Mouse (Mus musculus) neural tube, embryonic 15.5 days (tissue): ENCODE measurements around the gene Cfap57. TPM values are rescaled to one million over a fixed set of nuclear protein-coding genes. Genes with fewer than 3 reads are reported as not detected.

Source experiments
- ATAC-seq: fragments of 200-750 bp; cut with Nextera tagmentation; 2 replicates; pipeline ENCODE4 v1.8.0; 2017; ENCODE audit warnings: mild to moderate bottlenecking, moderate TSS enrichment, moderate library complexity; ENCODE audit not compliant: low FRiP score
- H3K27ac ChIP-seq: fragments of 300-500 bp; sonication (generic); replicated peaks from 2 replicates; pipeline ENCODE4 v1.5.1; 2015; ENCODE audit warnings: mild to moderate bottlenecking, inconsistent platforms
- H3K27me3 ChIP-seq: fragments of 300-500 bp; sonication (generic); replicated peaks from 2 replicates; pipeline ENCODE4 v1.6.1; 2015; ENCODE audit warnings: inconsistent platforms
- H3K36me3 ChIP-seq: fragments of 300-500 bp; sonication (generic); 2 replicates; pipeline ENCODE4 v1.6.1; 2015; ENCODE audit warnings: inconsistent platforms
- H3K4me1 ChIP-seq: fragments of 300-500 bp; sonication (generic); 2 replicates; pipeline ENCODE4 v1.6.1; 2015; ENCODE audit warnings: inconsistent platforms
- H3K4me2 ChIP-seq: fragments of 300-500 bp; sonication (generic); 2 replicates; pipeline ENCODE4 v1.6.1; 2015; ENCODE audit warnings: inconsistent platforms, mild to moderate bottlenecking, moderate library complexity
- H3K4me3 ChIP-seq: fragments of 300-500 bp; sonication (generic); replicated peaks from 2 replicates; pipeline ENCODE4 v1.5.1; 2015; ENCODE audit warnings: mild to moderate bottlenecking, inconsistent platforms
- H3K9ac ChIP-seq: fragments of 300-500 bp; sonication (generic); replicated peaks from 2 replicates; pipeline ENCODE4 v1.6.1; 2015; ENCODE audit warnings: mild to moderate bottlenecking, inconsistent platforms
- H3K9me3 ChIP-seq: fragments of 300-500 bp; sonication (generic); replicated peaks from 2 replicates; pipeline ENCODE4 v1.6.1; 2016; ENCODE audit warnings: inconsistent platforms
- WGBS: fragments of 180-500 bp; shearing (Covaris S2); methylation state at CpG from one replicate; pipeline ENCODE4 v1.1.7; 2015; ENCODE audit warnings: mixed read lengths; 5-methylcytosine and 5-hydroxymethylcytosine counted together
- polyA plus RNA-seq: library from polyadenylated mRNA; unstranded; fragments of >200 nt; fragmentation: Nextera tagmentation; extraction: Ambion mirVana; gene quantifications from 2 replicates; pipeline ENCODE4 v1.2.1, GENCODE M21; 2015

Gene Cfap57
- polyA plus RNA-seq: 1.3 and 1.5 TPM in 2 replicates

DNA sequence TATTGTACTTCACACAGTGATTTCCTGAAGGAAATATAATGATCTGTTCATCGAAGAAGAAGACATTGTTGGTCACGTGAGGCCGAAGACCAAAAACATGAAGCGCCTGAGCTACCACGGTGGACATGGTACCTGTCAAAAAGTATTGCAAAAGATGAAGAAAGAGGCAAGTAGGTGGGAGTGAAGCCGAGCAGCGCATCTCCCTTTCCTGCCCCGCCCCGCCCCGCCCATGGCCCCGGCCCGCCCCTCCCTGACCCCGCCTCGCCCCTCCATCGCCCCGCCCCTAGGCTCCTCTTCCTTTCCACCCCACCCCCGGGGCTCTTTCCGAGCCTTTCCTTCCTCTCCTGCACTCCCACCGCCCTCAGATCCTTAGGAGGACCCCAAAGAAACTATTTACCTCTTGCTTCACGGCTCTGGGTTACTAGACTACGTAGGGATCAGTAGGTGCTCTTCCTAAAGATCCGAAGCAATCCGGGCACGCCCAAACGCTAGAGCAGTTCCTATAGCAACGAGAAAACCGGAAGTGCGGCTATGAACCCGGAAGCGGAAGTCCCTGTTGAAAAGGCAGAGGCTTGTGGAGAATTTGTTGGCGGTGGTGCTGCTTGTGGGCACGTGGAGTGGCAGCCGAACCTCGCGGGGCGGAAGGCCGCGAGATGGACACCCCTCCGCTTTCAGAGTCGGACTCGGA lies at the start of gene Cfap57, which contains the start of gene Ebna1bp2:
TSS of gene Cfap57 (minus strand) at position 499 of the 688 bp plus-strand sequence.
TSS of gene Ebna1bp2 (plus strand) at position 521 of the 688 bp plus-strand sequence.
- Histone ChIP-seq H3K36me3 (peaks cover 25% of the 10 kb centered on the region), H3K27ac (peak within 1 kb of the TSS; percentile 63), H3K9ac (peak within 1 kb of the TSS; percentile 72), H3K4me3 (peak within 1 kb of the TSS; percentile 84), H3K27me3 (no peaks in the 10 kb centered on the region), H3K4me1 (peaks cover 13% of the 10 kb centered on the region), H3K9me3 (no peaks in the 10 kb centered on the region), H3K4me2 (peak within 1 kb of the TSS; percentile 96)
- 2% methylated on average over 37 of the region's 41 CpGs for WGBS
- peak; percentile 96 for ATAC-seq

DNA sequence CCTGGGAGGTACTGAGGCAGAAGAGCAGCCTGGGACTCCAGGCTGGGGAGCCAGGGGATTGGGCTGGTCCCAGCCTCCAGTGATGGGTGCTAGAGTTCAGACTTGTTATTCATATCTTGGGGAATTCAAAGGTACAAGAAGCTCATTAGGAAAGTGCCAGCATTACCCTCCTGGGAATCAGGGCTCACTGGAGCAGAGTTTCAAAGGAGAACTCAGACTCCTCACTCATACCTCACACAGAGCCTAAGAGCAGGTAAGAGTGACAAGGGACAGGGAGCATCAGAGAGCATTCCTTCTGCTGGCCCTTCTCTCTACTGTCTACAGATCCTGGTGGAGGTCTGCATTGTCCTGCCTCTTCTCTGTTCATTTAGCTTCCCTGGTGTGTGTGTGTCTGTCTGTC lies 38.1 kb upstream of the Cfap57 start, which contains the start of gene Olfr62:
TSS of gene Olfr62 (plus strand) at position 301 of the 400 bp plus-strand sequence.
- no peak for ATAC-seq
- Histone ChIP-seq H3K4me3 (no peak within 1 kb of the TSS), H3K9ac (no peak within 1 kb of the TSS), H3K36me3 (no peaks in the 10 kb centered on the region), H3K4me1 (no peaks in the 10 kb centered on the region), H3K27me3 (no peaks in the 10 kb centered on the region), H3K9me3 (no peaks in the 10 kb centered on the region), H3K27ac (no peak within 1 kb of the TSS), H3K4me2 (no peak within 1 kb of the TSS)

DNA sequence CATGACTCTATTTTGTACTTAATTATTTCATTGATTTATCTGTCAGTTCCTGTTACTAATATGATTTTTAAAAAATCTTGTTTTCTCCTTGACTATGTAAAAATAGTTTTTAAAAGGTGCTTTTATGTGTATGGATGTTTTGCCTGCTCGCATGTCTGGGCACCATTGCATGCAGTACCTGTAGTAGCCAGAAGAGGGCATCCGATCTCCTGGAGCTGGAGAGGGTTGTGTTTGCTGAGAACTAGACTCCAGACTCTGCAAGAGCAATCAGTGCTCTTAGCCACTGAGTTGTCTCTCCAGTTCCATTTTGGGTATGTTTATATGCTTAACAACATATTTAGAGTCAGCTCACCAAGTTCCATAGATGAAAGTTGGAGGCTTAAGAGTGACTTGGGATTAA lies 24.7 kb upstream of the Cfap57 start:
- 10% methylated on average over 2 of the region's 2 CpGs for whole genome bisulfite sequencing

DNA sequence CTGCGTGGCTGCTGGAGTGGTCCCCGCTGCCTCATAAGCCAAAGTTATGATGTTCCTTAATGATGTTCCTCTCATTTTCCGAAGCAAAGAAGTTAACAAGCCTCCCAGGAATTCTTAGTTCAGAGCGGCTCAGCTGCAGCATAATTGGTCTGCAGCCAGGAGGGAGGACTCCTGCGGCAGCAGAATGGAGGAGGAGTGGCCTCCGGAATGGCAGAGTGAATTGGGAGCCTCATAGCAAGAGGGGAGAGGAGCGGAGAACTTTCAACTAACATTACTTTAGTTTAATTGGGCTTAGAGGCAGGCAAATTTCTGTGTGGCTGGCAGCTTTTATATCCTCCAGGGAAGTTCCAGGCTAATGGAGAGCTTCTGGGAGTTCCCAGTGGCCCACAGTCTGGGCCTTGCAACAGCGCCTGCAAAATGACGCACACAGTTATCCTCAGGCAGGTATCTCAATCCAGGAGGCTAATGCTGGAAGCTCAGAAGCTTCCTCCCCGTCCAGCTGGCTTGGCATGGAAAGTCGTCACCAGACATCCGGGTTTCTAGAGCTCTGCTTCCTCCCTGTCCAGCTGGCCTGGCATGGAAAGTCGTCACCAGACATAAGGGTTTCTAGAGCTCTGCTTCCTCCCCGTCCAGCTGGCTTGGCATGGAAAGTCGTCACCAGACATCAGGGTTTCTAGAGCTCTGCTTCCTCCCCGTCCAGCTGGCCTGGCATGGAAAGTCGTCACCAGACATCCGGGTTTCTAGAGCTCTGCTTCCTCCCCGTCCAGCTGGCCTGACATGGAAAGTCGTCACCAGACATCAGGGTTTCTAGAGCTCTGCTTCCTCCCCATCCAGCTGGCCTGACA lies 22.0 kb upstream of the Cfap57 start:
- no peaks in the 10 kb centered on the region for H3K9me3 ChIP-seq
- 36% methylated on average over 20 of the region's 20 CpGs for WGBS
- H3K27me3 ChIP-seq: no peaks in the 10 kb centered on the region
- H3K4me3 ChIP-seq: no peak overlapping the region
- H3K36me3 ChIP-seq: no peaks in the 10 kb centered on the region
- peak overlapping the region; percentile 22 for H3K4me2 ChIP-seq
- no peak overlapping the region for H3K9ac ChIP-seq
- ATAC-seq: peak; percentile 77
- 0 out of 2 replicates have a peak overlapping the region, but pooled peaks have one; percentile 7 for H3K27ac ChIP-seq
- H3K4me1 ChIP-seq: peaks cover 11% of the 10 kb centered on the region

More for the DNA sequence above, 24.7 kb upstream of the Cfap57 start:
- Histone ChIP-seq H3K4me3 (no peak overlapping the region), H3K4me1 (peaks cover 11% of the 10 kb centered on the region), H3K9me3 (no peaks in the 10 kb centered on the region), H3K27ac (no peak overlapping the region), H3K4me2 (no peak overlapping the region), H3K36me3 (no peaks in the 10 kb centered on the region), H3K9ac (no peak overlapping the region), H3K27me3 (no peaks in the 10 kb centered on the region)
- ATAC-seq: no peak

DNA sequence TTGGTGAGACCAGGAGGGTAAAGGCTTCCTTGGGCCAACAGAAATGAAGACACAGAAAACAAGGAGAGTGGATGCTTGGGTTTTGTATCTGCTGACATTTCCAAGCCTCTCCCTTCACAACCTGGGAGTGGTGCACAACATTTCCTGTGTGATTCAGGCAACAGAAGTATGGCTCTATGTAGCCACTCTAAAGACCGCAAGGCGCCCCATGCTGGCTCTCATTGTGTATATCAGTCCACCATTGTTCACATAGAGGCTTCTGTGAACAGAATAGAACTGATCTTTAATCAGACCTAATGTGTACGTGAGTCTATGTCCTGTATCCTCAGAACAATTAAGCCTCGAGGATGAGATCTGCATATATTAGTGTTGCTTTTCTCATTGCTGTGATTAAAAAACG lies 9.7 kb upstream of the Cfap57 start:
- peaks cover 60% of the 10 kb centered on the region for H3K36me3 ChIP-seq
- H3K9ac ChIP-seq: no peak overlapping the region
- no peak overlapping the region for H3K4me2 ChIP-seq
- H3K27ac ChIP-seq: no peak overlapping the region
- no peak overlapping the region for H3K4me3 ChIP-seq
- no peaks in the 10 kb centered on the region for H3K9me3 ChIP-seq
- H3K27me3 ChIP-seq: no peaks in the 10 kb centered on the region
- ATAC-seq: no peak
- no peaks in the 10 kb centered on the region for H3K4me1 ChIP-seq
- WGBS: 79% methylated on average over 5 of the region's 5 CpGs

DNA sequence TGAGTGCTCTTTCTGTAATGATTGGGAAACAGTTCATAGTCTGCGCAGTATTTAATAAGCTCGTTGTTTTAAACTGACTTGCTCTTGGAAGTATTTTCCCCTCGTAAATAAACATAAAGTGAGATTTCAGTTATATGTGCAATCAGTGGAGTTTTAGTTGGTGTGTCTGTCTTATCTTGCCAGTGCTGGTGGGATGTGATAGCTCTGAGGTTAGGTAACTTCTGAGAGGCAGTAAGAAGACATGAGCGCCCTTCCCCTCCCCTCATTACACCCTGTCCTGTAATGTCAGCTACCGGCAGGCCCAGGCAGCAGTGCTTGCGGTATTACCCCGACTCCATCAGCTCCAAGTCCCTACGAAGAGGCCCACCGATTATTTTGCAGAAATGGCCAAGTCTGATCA lies 1.2 kb upstream of the Cfap57 start:
- Histone ChIP-seq H3K9me3 (no peaks in the 10 kb centered on the region), H3K4me2 (peak overlapping the region; percentile 96), H3K4me3 (peak overlapping the region; percentile 84), H3K27ac (no peak overlapping the region), H3K27me3 (no peaks in the 10 kb centered on the region), H3K36me3 (peaks cover 39% of the 10 kb centered on the region), H3K9ac (no peak overlapping the region), H3K4me1 (peaks cover 13% of the 10 kb centered on the region)
- ATAC-seq: no peak
- 93% methylated on average over 9 of the region's 9 CpGs for WGBS

DNA sequence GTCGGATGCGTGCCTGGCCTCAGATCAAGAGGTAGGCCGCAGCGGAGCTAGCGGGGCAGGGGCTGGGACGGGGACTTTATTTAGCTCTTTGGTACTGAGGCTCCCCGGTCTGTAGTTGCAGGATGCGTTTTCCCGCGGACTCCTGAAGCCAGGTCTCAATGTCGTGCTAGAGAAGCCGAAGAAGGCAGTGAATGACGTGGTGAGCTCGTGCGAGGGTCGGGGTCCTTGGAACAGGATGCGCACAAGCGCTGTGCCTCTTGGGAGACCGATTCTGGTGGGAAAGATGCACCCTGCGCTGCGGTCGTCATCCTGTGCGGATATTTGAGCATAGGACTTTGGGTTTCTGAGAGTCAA lies 367 bp upstream of the Cfap57 start:
- Histone ChIP-seq H3K4me1 (peaks cover 13% of the 10 kb centered on the region), H3K36me3 (peaks cover 30% of the 10 kb centered on the region), H3K9ac (peak overlapping the region; percentile 72), H3K27me3 (no peaks in the 10 kb centered on the region), H3K4me3 (peak overlapping the region; percentile 84), H3K27ac (peak overlapping the region; percentile 61), H3K4me2 (peak overlapping the region; percentile 96), H3K9me3 (no peaks in the 10 kb centered on the region)
- peak; percentile 63 for ATAC-seq
- WGBS: under 1% methylated on average over 23 of the region's 23 CpGs

DNA sequence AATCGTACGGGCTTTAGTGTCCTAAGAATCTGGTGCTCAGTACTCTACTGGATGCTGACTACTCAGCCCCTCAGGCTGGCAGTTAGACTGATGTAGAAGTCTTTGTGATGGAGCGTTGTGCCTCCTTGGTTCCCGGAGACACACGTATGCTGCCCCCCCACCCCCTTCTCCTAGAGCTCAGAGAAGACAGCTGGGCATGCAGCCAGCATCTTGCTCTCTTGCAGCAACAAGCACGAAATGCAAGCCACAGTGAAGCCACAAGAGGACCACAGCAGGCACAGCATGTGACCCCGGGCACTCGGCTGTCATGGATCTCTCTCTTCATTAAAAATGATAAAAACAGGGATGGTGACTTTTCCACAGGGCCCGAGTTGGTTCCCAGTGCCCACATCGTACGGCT lies 5.2 kb downstream of the Cfap57 start:
- no peak overlapping the region for H3K4me2 ChIP-seq
- no peaks in the 10 kb centered on the region for H3K4me1 ChIP-seq
- H3K9me3 ChIP-seq: no peaks in the 10 kb centered on the region
- H3K27ac ChIP-seq: no peak overlapping the region
- no peak overlapping the region for H3K9ac ChIP-seq
- no peak overlapping the region for H3K4me3 ChIP-seq
- no peaks in the 10 kb centered on the region for H3K36me3 ChIP-seq
- H3K27me3 ChIP-seq: no peaks in the 10 kb centered on the region
- no peak for ATAC-seq
- 86% methylated on average over 11 of the region's 11 CpGs for WGBS

DNA sequence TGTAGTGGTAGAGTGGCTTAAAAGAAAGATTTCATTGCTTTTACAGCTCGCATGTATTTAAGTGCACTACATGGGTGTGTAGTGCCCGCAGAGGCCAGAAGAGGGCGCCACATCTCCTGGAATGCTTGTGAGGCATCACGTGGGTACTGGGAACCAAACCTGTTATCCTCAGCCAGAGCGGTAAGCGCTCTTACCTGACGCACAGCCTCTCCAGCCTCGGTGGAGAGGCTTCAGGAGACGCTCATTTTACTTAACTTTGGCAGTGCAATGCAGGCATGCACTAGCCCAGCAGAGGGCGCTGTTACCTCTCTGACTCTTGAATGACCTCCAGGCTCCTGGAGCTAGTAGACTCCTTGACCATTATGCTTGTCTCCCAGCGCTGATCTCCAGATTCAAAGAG lies 8.0 kb downstream of the Cfap57 start:
- ATAC-seq: no peak
- 26% methylated on average over 11 of the region's 11 CpGs for WGBS
- Histone ChIP-seq H3K27me3 (no peaks in the 10 kb centered on the region), H3K9me3 (no peaks in the 10 kb centered on the region), H3K36me3 (no peaks in the 10 kb centered on the region), H3K9ac (no peak overlapping the region), H3K27ac (no peak overlapping the region), H3K4me3 (no peak overlapping the region), H3K4me1 (no peaks in the 10 kb centered on the region), H3K4me2 (no peak overlapping the region)

DNA sequence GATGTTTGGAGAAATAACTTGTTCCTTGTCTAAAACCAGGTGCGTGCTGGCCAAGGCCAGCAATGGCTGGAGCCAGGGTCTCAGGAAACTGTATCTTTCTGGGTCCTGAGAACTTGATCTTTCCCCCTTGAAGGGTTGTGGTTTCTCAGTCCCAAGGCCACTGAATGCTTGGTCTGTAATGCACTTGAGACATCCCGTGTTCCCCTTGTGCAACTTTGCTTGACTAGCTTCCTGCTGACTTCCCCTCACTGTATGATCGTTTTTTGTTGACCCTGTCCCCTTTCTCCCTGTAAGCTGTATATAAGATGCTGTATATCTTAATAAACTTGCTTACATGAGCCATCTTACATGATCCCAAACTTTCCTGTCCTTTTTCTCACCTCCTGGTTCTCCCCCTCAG lies 10.7 kb downstream of the Cfap57 start:
- Histone ChIP-seq H3K9me3 (no peaks in the 10 kb centered on the region), H3K36me3 (no peaks in the 10 kb centered on the region), H3K4me1 (no peaks in the 10 kb centered on the region), H3K9ac (no peak overlapping the region), H3K27me3 (no peaks in the 10 kb centered on the region), H3K27ac (no peak overlapping the region), H3K4me3 (no peak overlapping the region), H3K4me2 (no peak overlapping the region)
- no peak for ATAC-seq
- 77% methylated on average over 3 of the region's 3 CpGs for WGBS

DNA sequence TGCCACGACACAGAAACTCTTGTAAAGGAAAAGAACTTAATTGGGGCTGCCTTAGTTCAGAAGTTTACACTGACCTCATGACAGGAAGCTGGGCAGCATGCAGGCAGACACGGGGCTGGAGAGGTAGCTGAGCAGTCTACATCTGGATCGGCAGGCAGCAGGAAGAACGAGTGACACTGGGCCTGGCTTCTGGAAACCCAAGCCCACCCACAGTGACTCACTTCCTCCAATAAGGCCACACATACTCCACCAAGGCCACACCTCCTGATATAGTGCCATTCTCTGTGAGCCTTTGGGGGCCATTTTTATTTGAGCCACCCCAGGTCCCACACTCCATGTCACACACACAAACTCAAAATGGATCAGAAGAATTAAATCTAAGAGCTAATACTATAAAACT lies 16.5 kb downstream of the Cfap57 start:
- Histone ChIP-seq H3K27me3 (no peaks in the 10 kb centered on the region), H3K4me1 (no peaks in the 10 kb centered on the region), H3K36me3 (no peaks in the 10 kb centered on the region), H3K4me2 (no peak overlapping the region), H3K9ac (no peak overlapping the region), H3K4me3 (no peak overlapping the region), H3K9me3 (no peaks in the 10 kb centered on the region), H3K27ac (no peak overlapping the region)
- 69% methylated on average over 4 of the region's 4 CpGs for WGBS
- ATAC-seq: no peak

DNA sequence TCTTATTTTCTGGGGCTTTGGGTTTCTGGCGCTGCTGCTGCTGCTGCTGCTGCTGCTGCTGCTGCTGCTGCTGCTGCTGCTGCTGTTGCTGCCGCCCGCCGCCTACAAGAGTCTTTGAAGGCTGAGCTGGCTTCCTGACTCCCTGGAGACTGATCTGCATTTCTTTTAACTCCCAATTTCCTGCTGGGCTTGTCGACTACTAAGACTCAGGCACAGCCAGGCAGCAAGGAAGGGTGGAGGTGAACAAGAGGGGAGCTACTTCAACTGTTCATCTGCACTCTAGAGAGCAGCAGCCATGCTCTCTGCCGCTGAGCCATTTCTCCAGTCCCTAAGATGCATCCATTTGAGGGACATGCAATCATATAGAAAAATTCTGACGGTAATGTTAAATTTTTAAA lies 30.8 kb downstream of the Cfap57 start:
- Histone ChIP-seq H3K36me3 (no peaks in the 10 kb centered on the region), H3K9ac (0 out of 2 replicates have a peak overlapping the region, but pooled peaks have one; percentile 17)
- ATAC-seq: peak; percentile 25; the same call in 1 of the 2 replicates

More for the DNA sequence above, 30.8 kb downstream of the Cfap57 start:
- H3K4me1 ChIP-seq: peaks cover 17% of the 10 kb centered on the region; the same call in 1 of the 2 replicates
- H3K4me2 ChIP-seq: peak overlapping the region; percentile 25
- no peaks in the 10 kb centered on the region for H3K27me3 ChIP-seq
- no peak overlapping the region for H3K4me3 ChIP-seq
- peak overlapping the region; percentile 51 for H3K27ac ChIP-seq
- WGBS: 5% methylated on average over 7 of the region's 7 CpGs
- H3K9me3 ChIP-seq: no peaks in the 10 kb centered on the region
